Mouse (Mus musculus) midbrain, embryonic 14.5 days (tissue): Measurements from ENCODE around the gene Ndufv3. TPM values are rescaled to one million over a fixed set of nuclear protein-coding genes. Genes with fewer than 3 reads are reported as not detected.
"Not testable (repeated sequence)": the region's sequence is repeated elsewhere in the genome, so short reads cannot be mapped to it uniquely, and the experiment has no call there.

ENCODE experiments used
- ATAC-seq: fragments of 200-750 bp; cut with Nextera tagmentation; 2 replicates; pipeline ENCODE4 v1.8.0; 2017; ENCODE audit warnings: moderate number of reproducible peaks, moderate library complexity; ENCODE audit not compliant: low FRiP score, low TSS enrichment
- DNase-seq: peaks from one replicate; pipeline ENCODE4 v3.0.0-alpha.2; 2015
- H3K27ac ChIP-seq: fragments of 300-500 bp; sonication (generic); replicated peaks from 2 replicates; pipeline ENCODE4 v1.5.1; 2014; ENCODE audit warnings: mild to moderate bottlenecking, low read depth, low read length, moderate library complexity
- H3K27me3 ChIP-seq: fragments of 300-500 bp; sonication (generic); 2 replicates; pipeline ENCODE4 v1.6.1; 2014; ENCODE audit warnings: low read length, control low read depth, mixed read lengths; ENCODE audit not compliant: control insufficient read depth, insufficient read depth
- H3K36me3 ChIP-seq: fragments of 300-500 bp; sonication (generic); 2 replicates; pipeline ENCODE4 v1.6.1; 2014; ENCODE audit warnings: low read length, control low read depth; ENCODE audit not compliant: control insufficient read depth, insufficient read depth
- H3K4me1 ChIP-seq: fragments of 300-500 bp; sonication (generic); 2 replicates; pipeline ENCODE4 v1.6.1; 2014; ENCODE audit warnings: mild to moderate bottlenecking, antibody characterized with exemption, low read length, control low read depth; ENCODE audit not compliant: control insufficient read depth, insufficient read depth
- H3K4me2 ChIP-seq: fragments of 300-500 bp; sonication (generic); 2 replicates; pipeline ENCODE4 v1.6.1; 2014; ENCODE audit warnings: mild to moderate bottlenecking, low read length, moderate library complexity
- H3K4me3 ChIP-seq: fragments of 300-500 bp; sonication (generic); replicated peaks from 2 replicates; pipeline ENCODE4 v1.5.1; 2014; ENCODE audit warnings: low read depth, low read length
- H3K9ac ChIP-seq: fragments of 300-500 bp; sonication (generic); replicated peaks from 2 replicates; pipeline ENCODE4 v1.6.1; 2014; ENCODE audit warnings: mild to moderate bottlenecking, low read length, moderate library complexity
- H3K9me3 ChIP-seq: fragments of 300-500 bp; sonication (generic); 2 replicates; pipeline ENCODE4 v1.6.1; 2016; ENCODE audit warnings: low read length, control low read depth, mixed read lengths; ENCODE audit not compliant: control insufficient read depth
- WGBS: fragments of 180-500 bp; shearing (Covaris S2); extraction: QIAGEN DNeasy Blood & Tissue Kit; methylation state at CpG from one replicate; pipeline ENCODE4 v1.1.7; 2014; 5-methylcytosine and 5-hydroxymethylcytosine counted together
- polyA plus RNA-seq: library from polyadenylated mRNA; unstranded; fragments of >200 nt; fragmentation: Nextera tagmentation; extraction: Ambion mirVana; gene quantifications from 2 replicates; pipeline ENCODE4 v1.2.1, GENCODE M21; 2014

Gene Ndufv3
- polyA plus RNA-seq, 1 experiment from 2014 or later, result 419 TPM

DNA sequence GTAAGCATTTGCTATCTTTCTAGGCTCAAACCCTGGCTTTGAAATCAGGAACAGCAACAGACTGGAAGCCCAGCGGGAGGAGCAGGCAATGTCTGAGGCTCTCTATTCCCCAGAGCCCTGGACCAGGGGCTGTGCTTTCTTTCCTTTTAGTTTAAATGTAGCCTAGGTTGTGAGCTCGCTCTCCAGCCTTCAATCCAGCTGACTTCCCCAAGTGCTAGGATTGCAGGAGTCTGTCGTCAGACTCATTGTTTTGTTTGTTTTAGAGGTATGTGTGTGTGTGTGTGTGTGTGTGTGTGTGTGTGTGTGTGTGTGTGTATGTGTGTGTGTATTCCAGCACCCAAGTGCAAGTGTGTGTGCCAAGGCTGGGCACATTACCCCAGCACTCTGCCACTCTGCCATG lies 20.2 kb downstream of the Ndufv3 start:
- peaks cover 20% of the 10 kb centered on the region for H3K4me1 ChIP-seq
- ATAC-seq (no peak), DNase-seq (no peak)
- H3K4me3 ChIP-seq, result no peak overlapping the region
- no peaks in the 10 kb centered on the region for H3K36me3 ChIP-seq
- no peaks in the 10 kb centered on the region for H3K27me3 ChIP-seq
- H3K27ac ChIP-seq, result no peak overlapping the region
- H3K9ac ChIP-seq, result no peak overlapping the region
- no peaks in the 10 kb centered on the region for H3K9me3 ChIP-seq
- 72% methylated on average over 3 of the region's 3 CpGs for WGBS
- no peak overlapping the region for H3K4me2 ChIP-seq

DNA sequence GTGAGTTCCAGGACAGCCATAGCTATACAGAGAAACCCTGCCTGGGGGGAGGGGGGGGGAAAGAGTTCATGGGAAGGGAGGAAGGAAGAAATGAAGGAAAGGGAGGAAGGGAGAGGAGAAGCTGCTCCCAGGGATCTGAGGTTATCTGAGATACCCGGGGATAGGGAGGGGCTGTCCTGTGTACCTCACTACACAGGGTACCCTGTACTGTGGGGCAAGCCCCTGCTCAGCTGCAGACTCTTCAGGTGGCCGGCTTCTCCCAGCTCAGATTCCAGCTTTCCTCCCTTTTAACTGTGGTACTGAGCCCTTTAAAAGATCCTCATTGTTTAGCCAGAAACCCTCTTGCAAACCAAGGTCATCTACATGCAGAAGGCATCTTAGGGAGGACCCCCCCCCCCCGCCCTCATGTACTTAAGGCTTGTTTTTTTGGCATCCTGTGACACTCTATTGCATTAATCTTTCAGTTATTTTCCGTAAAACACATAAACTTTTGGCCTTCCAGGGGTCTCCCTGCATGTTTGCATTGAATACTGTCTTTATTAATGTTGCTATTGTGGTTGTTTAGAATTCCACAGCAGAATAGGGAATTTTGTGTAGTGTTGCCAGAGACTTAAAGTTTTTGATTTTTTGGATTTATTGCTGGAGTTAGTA lies 21.0 kb downstream of the Ndufv3 start:
- H3K36me3 ChIP-seq, result no peaks in the 10 kb centered on the region
- H3K27me3 ChIP-seq, result no peaks in the 10 kb centered on the region
- no peak overlapping the region for H3K9ac ChIP-seq
- H3K4me1 ChIP-seq, result peaks cover 13% of the 10 kb centered on the region
- no peaks in the 10 kb centered on the region for H3K9me3 ChIP-seq
- no peak for DNase-seq
- no peak overlapping the region for H3K4me3 ChIP-seq
- 0 out of 2 replicates have a peak overlapping the region, but pooled peaks have one; percentile 14 for H3K27ac ChIP-seq
- ATAC-seq, result no peak
- no peak overlapping the region for H3K4me2 ChIP-seq
- 50% methylated on average over 4 of the region's 4 CpGs for WGBS

DNA sequence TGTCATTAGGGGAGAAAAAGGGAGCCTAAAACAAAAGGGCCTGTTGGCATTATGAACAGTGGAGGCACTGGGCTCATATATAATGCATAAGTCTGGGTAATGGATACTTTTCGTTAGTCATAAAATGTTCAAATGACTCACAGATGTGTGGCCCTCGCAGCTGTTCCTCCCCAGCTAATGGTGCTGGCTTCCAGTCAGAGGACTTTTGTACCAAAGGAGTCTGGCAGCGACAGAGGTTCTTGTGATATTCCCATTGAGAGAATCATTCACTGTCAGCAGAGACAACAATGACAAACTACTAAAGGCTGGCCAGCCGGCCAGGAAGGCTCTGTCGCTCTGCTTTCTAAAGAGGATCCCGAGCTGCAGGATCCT lies 21.5 kb downstream of the Ndufv3 start:
- Histone ChIP-seq H3K4me1 (peaks cover 11% of the 10 kb centered on the region), H3K9ac (no peak overlapping the region; the same call in 1 of the 2 replicates), H3K27me3 (no peaks in the 10 kb centered on the region), H3K27ac (0 out of 2 replicates have a peak overlapping the region, but pooled peaks have one; percentile 41), H3K9me3 (no peaks in the 10 kb centered on the region), H3K4me3 (no peak overlapping the region), H3K4me2 (no peak overlapping the region), H3K36me3 (no peaks in the 10 kb centered on the region)
- WGBS, result 39% methylated on average over 6 of the region's 6 CpGs
- ATAC-seq, result no peak
- no peak for DNase-seq

DNA sequence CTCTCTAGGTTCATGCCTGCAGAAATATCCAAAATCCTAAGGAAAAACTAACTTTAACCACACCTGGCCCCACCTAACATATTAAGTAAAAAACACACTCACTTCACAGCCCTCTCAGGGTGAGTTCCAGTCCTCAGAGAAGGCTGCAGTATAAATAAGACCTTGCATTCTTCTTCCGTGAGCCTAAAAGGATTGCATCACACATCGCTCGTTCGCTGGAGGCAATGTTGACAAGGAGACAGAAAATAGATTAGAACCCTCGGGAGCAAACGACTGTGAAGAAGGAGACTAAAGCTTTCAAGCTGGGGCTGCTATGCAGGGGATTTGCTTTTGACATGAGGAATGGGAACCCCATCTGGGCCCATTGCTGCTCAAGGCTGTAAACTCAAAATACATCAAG lies 23.7 kb downstream of the Ndufv3 start:
- no peaks in the 10 kb centered on the region for H3K9me3 ChIP-seq
- no peak overlapping the region for H3K4me3 ChIP-seq
- H3K27me3 ChIP-seq, result no peaks in the 10 kb centered on the region
- H3K4me2 ChIP-seq, result no peak overlapping the region
- ATAC-seq, result no peak
- H3K4me1 ChIP-seq, result peaks cover 17% of the 10 kb centered on the region
- 24% methylated on average over 6 of the region's 6 CpGs for WGBS
- peak; percentile 65 for DNase-seq
- H3K27ac ChIP-seq, result peak overlapping the region; percentile 55
- H3K36me3 ChIP-seq, result no peaks in the 10 kb centered on the region
- H3K9ac ChIP-seq, result no peak overlapping the region

DNA sequence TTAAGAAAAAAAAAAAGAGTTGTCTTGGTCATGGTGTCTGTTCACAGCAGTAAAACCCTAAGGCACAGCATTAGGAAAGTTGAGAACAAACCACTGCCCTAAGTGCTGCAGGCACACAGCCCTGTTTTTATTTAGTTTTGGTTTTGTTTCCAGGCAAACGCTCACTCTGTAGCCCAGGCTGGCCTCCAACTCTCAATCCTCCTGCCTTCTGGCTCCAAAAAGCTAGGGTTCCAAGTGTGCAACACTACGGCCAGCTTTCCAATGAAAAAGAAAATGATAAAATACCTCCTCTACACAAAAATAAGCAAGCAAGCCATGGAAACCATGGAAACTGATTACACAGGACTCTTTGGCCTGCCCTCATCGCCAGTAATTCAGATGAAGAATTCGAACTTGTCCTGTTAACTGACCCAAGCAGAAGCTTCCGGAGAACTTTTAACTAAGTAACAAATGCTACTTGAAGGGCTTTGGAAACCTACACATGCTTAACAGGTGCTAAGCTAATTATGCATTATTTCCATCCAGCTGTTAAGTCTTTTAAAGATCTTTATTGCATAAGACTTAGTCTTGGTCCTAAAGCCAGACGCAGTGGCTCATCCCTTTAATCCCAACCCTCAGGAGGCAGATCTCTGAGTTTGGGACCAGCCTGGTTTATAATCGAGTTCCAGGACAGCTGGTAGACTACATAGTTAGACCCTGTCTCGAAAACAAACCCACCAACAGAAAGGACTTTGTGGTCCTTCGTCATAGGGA lies 26.7 kb downstream of the Ndufv3 start:
- DNase-seq (no peak), ATAC-seq (no peak)
- H3K4me1 ChIP-seq, result peaks cover 14% of the 10 kb centered on the region
- no peak overlapping the region for H3K9ac ChIP-seq
- H3K36me3 ChIP-seq, result no peaks in the 10 kb centered on the region
- H3K27ac ChIP-seq, result no peak overlapping the region
- H3K4me3 ChIP-seq, result no peak overlapping the region
- H3K4me2 ChIP-seq, result no peak overlapping the region
- H3K27me3 ChIP-seq, result no peaks in the 10 kb centered on the region
- no peaks in the 10 kb centered on the region for H3K9me3 ChIP-seq
- 90% methylated on average over 9 of the region's 9 CpGs for WGBS

DNA sequence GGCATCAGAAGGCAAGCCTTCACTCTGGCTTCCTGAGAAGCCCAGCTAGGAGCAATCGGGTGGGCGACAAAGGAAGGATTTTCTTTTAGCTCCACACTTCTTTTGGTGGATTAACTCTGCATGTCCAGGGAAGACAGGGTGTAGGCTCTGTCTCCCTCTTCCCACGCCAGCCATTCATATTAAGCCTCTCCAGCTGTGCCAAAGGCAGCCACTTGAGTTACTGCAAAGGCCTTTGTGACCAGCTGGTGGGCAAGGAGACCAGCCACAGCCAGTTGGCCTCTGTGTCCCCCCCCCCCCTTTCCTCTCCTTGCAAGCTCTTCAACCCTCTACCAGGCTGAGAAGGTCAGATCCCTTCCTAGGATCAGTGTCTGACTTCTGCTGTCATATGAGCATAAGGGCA lies 28.1 kb downstream of the Ndufv3 start:
- no peaks in the 10 kb centered on the region for H3K36me3 ChIP-seq
- ATAC-seq (no peak), DNase-seq (no peak)
- H3K4me3 ChIP-seq, result no peak overlapping the region
- no peaks in the 10 kb centered on the region for H3K9me3 ChIP-seq
- WGBS, result 12% methylated on average over 3 of the region's 3 CpGs
- H3K4me1 ChIP-seq, result peaks cover 11% of the 10 kb centered on the region; the same call in 1 of the 2 replicates
- no peak overlapping the region for H3K9ac ChIP-seq
- H3K27me3 ChIP-seq, result no peaks in the 10 kb centered on the region
- no peak overlapping the region for H3K27ac ChIP-seq
- no peak overlapping the region for H3K4me2 ChIP-seq

DNA sequence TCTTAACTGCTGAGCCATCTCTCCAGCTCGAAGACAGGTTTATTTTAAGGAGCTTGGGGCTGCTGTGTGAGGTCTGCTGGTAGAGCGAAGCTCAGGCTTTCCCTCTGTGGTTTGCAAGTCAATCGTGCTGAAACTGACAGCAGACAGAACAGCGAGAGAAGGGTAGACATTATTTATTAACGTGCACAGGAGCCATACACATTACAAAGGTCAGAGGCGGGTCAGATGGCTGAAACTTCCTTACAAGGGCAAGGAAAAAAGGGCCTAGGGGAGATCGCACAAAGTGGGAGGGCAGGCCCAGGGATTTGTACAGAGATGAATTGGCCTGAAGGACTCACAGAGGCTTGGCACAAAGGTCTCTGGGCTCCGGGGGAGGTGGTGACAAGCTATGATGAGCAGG lies 29.5 kb downstream of the Ndufv3 start:
- H3K4me1 ChIP-seq, result 0 out of 2 replicates have a peak, but pooled peaks cover 6% of the 10 kb centered on the region
- whole genome bisulfite sequencing, result 68% methylated on average over 8 of the region's 8 CpGs
- no peaks in the 10 kb centered on the region for H3K9me3 ChIP-seq
- H3K4me2 ChIP-seq, result no peak overlapping the region
- no peak overlapping the region for H3K27ac ChIP-seq
- no peak overlapping the region for H3K9ac ChIP-seq
- DNase-seq, result no peak
- no peak overlapping the region for H3K4me3 ChIP-seq
- ATAC-seq, result no peak
- no peaks in the 10 kb centered on the region for H3K27me3 ChIP-seq
- no peaks in the 10 kb centered on the region for H3K36me3 ChIP-seq

DNA sequence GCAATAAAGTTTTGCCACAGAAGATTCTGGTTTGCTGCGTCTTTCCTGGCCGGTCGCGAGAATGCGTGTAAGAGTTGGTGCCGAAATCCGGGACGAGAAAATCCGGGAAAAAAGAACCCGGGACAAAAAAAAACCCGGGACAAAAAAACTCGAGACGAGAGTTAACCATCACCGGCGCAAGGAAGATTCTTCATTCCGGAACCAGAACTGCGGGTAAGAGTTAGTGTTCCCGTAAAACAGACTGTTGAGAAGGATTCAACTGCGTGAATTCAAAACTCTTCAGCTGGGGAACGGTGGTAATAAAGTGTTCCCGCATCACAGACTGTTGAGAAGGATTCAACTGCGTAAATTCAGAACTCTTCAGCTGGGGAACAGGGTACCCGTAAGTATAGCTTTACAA lies 32.7 kb downstream of the Ndufv3 start:
- not testable (repeated sequence) for H3K36me3 ChIP-seq, H3K27ac ChIP-seq, H3K9me3 ChIP-seq, H3K27me3 ChIP-seq, ATAC-seq, H3K4me2 ChIP-seq, H3K9ac ChIP-seq, DNase-seq, H3K4me3 ChIP-seq
- WGBS, result 95% methylated on average over 23 of the region's 23 CpGs
- H3K4me1 ChIP-seq, result peaks cover 14% of the 10 kb centered on the region; the same call in 1 of the 2 replicates

DNA sequence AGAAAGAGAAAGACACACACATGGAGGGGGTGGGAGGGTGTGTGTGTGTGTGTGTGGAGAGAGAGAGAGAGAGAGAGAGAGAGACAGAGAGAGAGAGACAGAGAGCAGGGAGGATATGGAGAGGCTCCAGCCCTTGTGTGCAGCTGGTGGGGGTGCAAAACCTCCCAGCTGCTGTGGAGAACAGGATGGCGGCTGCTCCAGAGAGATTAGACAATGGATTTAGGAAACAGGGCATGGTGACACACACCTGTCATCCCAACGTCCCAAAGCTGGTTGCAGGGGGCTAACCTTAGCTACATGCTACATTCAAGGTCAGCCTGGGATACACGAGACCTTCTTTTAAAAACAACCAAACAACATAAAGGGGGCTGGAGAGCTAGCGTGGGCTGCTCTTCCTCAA lies 36.3 kb downstream of the Ndufv3 start:
- no peak overlapping the region for H3K4me2 ChIP-seq
- H3K36me3 ChIP-seq, result no peaks in the 10 kb centered on the region
- no peaks in the 10 kb centered on the region for H3K9me3 ChIP-seq
- H3K9ac ChIP-seq, result no peak overlapping the region
- H3K4me1 ChIP-seq, result peaks cover 11% of the 10 kb centered on the region; the same call in 1 of the 2 replicates
- WGBS, result 66% methylated on average over 4 of the region's 4 CpGs
- H3K27ac ChIP-seq, result no peak overlapping the region
- no peaks in the 10 kb centered on the region for H3K27me3 ChIP-seq
- no peak overlapping the region for H3K4me3 ChIP-seq
- ATAC-seq (no peak), DNase-seq (no peak)
